Mouse (Mus musculus) mouse embryonic stem cell (cell line): ENCODE results near the gene Sypl.

Experiments
- in situ Hi-C, 2 experiments: fragments of 300-500 bp; cut with MboI; formaldehyde crosslinking; loops; 1 replicate in 1 of 2; 3 replicates in 1 of 2; pipeline ENCODE4 v1.14.3; 2019 to 2020; ENCODE audit warnings: low sequenced_read_pairs in 2 of 2, low pct_unique_long_range_greater_than_20kb in 1 of 2, mixed read lengths in 1 of 2; ENCODE audit not compliant: unreplicated experiment in 1 of 2

Sypl gene

GRCm38 (mm10) chr12:32953596-32954215, at the start of gene Sypl:
TSS of gene Sypl (plus strand) at chr12:32953891.
- in situ Hi-C loops, result no loop called here

- in situ Hi-C loops, result loop anchor here in 1 of 2 experiments (5.0 to 10.0 kb wide), 2 partner anchors 103 to 355 kb away; no protein-coding TSS in a partner anchor
Measured at GRCm38 (mm10) chr12:32909686-32910085, 44.0 kb upstream of the Sypl start.

DNA sequence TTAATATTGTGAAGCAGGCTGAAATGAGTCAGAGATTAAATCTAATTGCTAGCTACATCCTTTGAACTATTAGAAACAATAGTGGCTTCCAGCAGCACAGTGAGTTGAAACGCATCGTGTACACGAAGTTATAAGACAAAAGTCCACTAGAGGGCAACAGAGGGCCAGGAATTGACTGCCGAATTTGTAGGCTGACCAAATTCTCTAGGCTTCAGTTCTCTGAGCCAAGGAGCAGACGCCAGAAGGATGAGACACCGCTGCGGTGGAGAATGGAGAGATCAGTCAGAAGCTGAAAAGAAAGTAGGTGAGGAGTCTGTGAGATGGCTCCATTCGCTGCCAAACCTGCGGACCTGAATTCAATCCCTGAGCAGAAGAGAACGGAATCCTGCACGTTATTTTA, 43.6 kb upstream of the Sypl start:
- in situ Hi-C loops, result loop anchor here in 1 of 2 experiments (5.0 to 10.0 kb wide), 2 partner anchors 102 to 355 kb away; no protein-coding TSS in a partner anchor

- in situ Hi-C loops, result loop anchor here in 1 of 2 experiments (5.0 to 10.0 kb wide), 2 partner anchors 102 to 354 kb away; no protein-coding TSS in a partner anchor
Measured at GRCm38 (mm10) chr12:32910560-32911194, 43.0 kb upstream of the Sypl start.

GRCm38 (mm10) chr12:32911569-32911968, 42.1 kb upstream of the Sypl start:
- in situ Hi-C loops, result loop anchor here in 1 of 2 experiments (5.0 to 10.0 kb wide), 2 partner anchors 101 to 353 kb away; no protein-coding TSS in a partner anchor

DNA sequence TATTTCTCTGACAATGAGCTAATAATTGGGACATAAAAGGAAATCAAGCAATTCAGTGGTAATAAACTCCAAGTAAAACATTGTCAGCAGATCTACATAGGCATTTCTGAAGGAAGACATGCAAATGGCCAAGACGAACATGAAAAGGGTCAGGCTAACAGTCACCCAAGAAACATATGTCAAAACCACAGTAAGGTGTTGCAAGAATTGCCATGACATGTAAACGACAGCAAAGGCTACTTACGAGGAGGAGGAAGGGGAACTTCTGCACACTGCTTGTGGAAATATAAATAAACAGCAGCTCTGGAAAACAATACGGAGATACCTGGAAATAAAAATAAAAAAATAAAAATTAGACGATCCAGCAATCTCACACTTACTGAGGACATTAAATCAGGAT, 40.9 kb upstream of the Sypl start:
- in situ Hi-C loops, result loop anchor here in 1 of 2 experiments (5.0 to 10.0 kb wide), 2 partner anchors 100 to 352 kb away; no protein-coding TSS in a partner anchor

DNA sequence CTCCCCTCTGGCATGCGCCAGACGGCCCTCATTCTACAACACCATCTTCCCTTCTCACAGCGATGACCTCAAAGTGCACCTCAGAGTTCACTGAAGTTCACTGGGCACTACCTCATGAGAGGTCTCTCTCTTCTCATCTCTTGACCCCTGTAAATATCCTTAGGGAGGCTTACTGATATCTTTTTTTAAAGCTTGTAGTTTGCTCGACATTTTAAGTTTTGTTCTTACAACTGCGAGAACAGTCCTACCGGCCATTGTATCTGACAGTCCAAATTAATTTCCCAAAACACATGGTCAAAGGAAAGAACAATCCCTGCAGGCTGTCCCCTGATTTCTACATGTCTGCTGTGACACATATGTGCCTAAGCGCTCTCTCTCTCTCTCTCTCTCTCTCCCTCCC, 35.0 kb upstream of the Sypl start:
- in situ Hi-C loops, result loop anchor here in 1 of 2 experiments (10.0 kb wide), 1 partner anchor 346 kb away; no protein-coding TSS in a partner anchor

DNA sequence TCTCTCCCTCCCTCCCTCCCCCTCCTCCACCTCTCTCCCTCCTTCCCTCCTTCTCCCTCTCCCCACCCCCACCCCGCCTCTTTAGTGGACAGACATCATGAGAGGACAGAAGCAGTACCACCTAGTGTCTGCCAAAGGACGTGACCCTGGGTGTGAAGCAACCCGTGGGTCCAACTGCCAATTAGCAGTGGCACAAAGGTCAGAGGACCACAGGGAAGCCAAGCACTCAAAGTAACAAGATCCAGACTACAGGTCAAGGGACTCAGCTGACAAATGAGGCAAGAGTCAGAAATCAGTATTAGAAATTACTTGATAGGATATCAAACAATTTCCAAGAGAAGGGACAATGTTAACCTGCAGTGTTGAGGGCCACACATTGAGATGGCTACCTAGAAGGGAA, 34.6 kb upstream of the Sypl start:
- in situ Hi-C loops, result loop anchor here in 1 of 2 experiments (10.0 kb wide), 1 partner anchor 346 kb away; no protein-coding TSS in a partner anchor

GRCm38 (mm10) chr12:32919527-32919926, 34.2 kb upstream of the Sypl start:
- in situ Hi-C loops, result loop anchor here in 1 of 2 experiments (10.0 kb wide), 1 partner anchor 345 kb away; no protein-coding TSS in a partner anchor

DNA sequence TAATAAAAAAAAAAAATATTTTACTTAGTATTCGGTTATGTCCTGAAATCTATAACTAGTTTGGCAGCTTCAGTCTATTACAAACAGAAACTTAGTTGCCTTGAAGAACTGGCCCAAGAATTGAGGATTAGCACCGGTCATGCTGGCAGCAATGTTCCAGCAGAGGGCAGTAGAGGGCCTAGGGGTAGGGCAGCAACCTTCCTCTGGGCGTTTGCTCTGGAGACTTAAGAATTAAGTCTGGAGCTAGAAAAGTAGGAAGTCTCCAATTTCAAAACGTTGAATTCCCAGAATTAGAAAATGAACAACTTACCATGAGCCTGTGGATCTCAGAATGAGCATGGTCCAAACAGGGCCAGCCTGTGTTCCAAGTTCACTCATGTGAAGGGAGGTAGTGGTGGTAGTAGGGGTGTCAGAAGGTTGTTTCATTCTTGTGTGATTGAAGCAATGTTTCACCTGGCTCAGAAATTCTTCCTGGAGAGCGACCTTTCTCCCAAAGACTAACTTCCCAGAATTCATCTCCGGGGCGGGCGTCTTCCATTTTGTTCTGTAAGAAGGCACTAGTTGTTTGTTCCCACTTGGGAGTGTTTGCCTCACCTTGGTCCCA, 33.4 kb upstream of the Sypl start:
- in situ Hi-C loops, result loop anchor here in 1 of 2 experiments (10.0 kb wide), 1 partner anchor 95 kb away; no protein-coding TSS in a partner anchor

GRCm38 (mm10) chr12:32921071-32921470, 32.6 kb upstream of the Sypl start:
- in situ Hi-C loops, result loop anchor here in 1 of 2 experiments (10.0 kb wide), 1 partner anchor 94 kb away; no protein-coding TSS in a partner anchor

- in situ Hi-C loops, result loop anchor here in 1 of 2 experiments (10.0 kb wide), 1 partner anchor 93 kb away; no protein-coding TSS in a partner anchor
Measured at GRCm38 (mm10) chr12:32921532-32922131, 32.1 kb upstream of the Sypl start.

- in situ Hi-C loops, result loop anchor here in 1 of 2 experiments (10.0 kb wide), 1 partner anchor 91 kb away; no protein-coding TSS in a partner anchor
Measured at GRCm38 (mm10) chr12:32924245-32924644, 29.4 kb upstream of the Sypl start.

DNA sequence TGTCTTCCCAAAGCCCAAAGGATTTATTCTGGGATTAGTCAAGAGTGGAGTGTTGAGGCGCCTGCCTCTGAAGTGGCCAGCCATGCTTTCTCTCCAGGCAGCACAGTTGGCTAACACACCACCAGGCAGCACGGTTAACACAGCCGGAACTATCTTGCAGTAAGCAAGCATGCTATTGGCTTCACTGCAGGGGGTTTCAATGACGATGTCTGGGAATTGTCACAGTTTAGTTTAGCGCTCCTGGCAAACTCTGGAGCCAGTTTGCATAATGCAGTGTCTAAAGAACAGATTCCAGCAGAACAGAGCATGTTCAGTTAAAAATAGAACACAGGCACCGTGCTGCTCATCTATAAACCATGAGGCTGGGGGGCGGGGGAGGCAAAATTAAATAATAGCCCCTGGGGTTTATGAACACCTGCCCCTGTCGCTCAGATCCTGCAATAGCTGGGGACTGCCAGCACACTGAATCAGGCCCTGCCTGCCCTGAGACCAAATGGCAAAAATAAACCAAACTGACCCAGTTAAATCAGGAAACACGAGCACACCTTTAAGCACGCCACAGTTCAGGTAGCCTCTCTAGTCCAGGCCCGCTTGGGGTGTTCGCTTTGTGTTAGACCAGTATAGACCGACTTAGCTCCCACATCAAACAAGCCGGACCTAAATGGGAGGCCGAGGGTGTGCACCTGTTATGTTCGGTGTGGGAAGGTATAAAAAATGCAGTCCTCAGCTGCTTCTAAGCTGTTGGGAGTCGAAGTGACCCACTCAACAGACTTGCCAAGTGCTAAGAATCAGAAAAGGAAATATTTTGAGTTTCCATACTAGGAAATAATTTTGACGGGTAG, 27.1 kb upstream of the Sypl start:
- in situ Hi-C loops, result loop anchor here in 1 of 2 experiments (10.0 kb wide), 1 partner anchor 88 kb away; no protein-coding TSS in a partner anchor

DNA sequence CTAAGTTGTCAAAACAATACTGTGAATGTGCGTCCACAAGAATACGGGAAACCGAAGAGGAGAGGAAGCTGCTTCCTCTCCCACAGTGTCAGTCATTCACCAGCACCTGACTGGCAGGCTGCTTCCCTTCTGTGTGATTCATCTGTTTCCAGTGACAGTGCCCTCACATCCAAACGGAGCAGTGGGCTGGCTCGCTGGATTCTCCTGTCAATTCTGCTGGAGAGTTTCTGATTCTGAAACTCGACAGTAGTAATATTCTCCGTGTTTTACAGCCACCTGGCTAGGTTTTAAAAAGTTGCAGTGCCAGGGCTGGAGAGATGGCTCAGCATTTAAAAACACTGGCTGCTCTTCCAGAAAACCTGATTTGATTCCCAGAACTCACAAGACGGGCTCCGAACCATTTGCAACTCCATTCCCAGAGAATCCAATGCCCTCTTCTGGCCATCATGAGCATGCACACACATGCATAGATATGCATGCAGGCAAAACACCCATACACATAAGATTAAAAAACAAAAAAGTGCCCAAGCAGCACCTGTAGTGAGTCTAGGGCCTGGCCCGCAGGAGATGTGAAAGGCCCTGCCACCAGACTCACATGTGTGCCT, 26.4 kb upstream of the Sypl start:
- in situ Hi-C loops, result loop anchor here in 1 of 2 experiments (10.0 kb wide), 1 partner anchor 87 kb away; no protein-coding TSS in a partner anchor

DNA sequence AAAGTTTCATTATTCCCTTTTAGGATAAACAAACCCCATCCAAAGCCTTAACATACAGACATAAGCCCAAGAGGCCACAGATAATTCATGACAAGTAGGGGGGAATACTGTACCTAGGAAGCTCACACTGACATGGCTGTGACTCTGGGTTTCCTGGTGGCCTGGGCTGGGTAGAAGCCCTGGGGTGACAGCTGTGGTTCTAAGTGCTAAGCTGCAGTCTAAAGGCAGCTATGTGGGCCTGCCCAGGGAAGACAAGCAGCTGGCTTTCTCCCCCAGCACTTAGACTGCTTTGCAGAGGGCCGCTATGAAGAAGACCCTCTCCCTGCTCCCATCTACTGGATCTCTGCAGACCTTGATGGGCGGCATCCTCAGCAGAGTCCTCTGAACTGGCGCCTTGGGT, 25.5 kb upstream of the Sypl start:
- in situ Hi-C loops, result loop anchor here in 1 of 2 experiments (10.0 kb wide), 1 partner anchor 87 kb away; no protein-coding TSS in a partner anchor
